Mouse (Mus musculus) olfactory bulb, adult 2 months (tissue): ENCODE results near the gene Zfp40.

Experiments
- CTCF ChIP-seq: fragments of 200-500 bp; IDR thresholded peaks from 2 replicates; pipeline ENCODE4 v1.5.1; 2012; ENCODE audit warnings: low read depth, mild to moderate bottlenecking, low read length, moderate library complexity; ENCODE audit not compliant: insufficient read depth
- POLR2A ChIP-seq: fragments of 200-500 bp; IDR thresholded peaks from 2 replicates; pipeline ENCODE4 v1.6.1; 2012; ENCODE audit warnings: mild to moderate bottlenecking, low read depth, low read length, moderate library complexity; ENCODE audit not compliant: insufficient read depth

DNA sequence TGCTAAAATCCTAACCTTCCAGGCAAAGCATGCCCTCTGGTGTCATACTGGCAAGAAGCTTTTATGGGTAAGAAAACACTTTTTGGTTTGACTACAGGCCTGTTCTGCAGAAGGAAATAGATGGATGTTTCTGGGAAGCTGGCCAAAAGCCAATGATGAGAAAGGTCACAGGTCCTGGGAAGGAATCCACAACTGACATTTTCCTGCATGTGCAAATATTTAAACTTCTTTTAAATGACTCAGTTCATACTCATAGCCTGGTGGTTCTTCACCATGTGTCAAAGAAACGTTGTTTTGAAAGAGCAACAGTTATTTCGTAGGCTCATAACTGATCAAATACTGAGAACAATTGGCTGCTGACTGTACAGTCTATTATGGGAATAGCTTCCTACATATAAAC lies 5.4 kb downstream of the Zfp40 start:
- TF ChIP-seq CTCF: no peak
- no peak for TF ChIP-seq POLR2A
